Mouse (Mus musculus): ENCODE results near the gene Syngap1. TPM values are rescaled to one million over a fixed set of nuclear protein-coding genes. Genes with fewer than 3 reads are reported as not detected.
"Not testable (repeated sequence)": the region's sequence is repeated elsewhere in the genome, so short reads cannot be mapped to it uniquely, and the experiment has no call there.

Gene Syngap1
- polyA plus RNA-seq (2015; fragmentation: Nextera tagmentation; extraction: Ambion mirVana): 4.3 and 4.6 TPM in 2 replicates

- ATAC-seq: 0 out of 2 replicates have a peak, but pooled peaks have one; percentile 1
- Histone ChIP-seq H3K4me2 (ENCODE audit: low read length) (peak within 1 kb of the TSS; percentile 98), H3K36me3 (ENCODE audit: control insufficient read depth, insufficient read depth, low read length) (peaks cover 10% of the 10 kb centered on the region), H3K27me3 (ENCODE audit: control insufficient read depth, insufficient read depth, low read depth, low read length) (no peaks in the 10 kb centered on the region), H3K4me1 (ENCODE audit: control insufficient read depth, insufficient read depth, low read length) (peaks cover 46% of the 10 kb centered on the region), H3K9me3 (replicated peaks; ENCODE audit: control insufficient read depth, low read length, poor library complexity, severe bottlenecking) (no peaks in the 10 kb centered on the region), H3K4me3 (ENCODE audit: low read depth, low read length) (peak within 1 kb of the TSS; percentile 72), H3K27ac (ENCODE audit: low read length) (peak within 1 kb of the TSS; percentile 96), H3K9ac (ENCODE audit: low read depth, low read length) (peak within 1 kb of the TSS; percentile 81)
- WGBS: 1% methylated on average over 13 of the region's 24 CpGs
These were observed at the start of gene Syngap1 for GRCm38 (mm10) chr17:26941031-26941789. Gene Syngap1 (plus strand): TSS chr17:26941253.

GRCm38 (mm10) chr17:26892635-26893375 lies 48.2 kb upstream of the Syngap1 start:
- no peak for ATAC-seq
- 0 out of 2 replicates have a peak overlapping the region, but pooled peaks have one; percentile 5 for H3K9ac ChIP-seq (ENCODE audit: low read depth, low read length)

GRCm38 (mm10) chr17:26893492-26893891 lies 47.6 kb upstream of the Syngap1 start:
- no peak overlapping the region for H3K4me2 ChIP-seq (ENCODE audit: low read length)
- H3K4me1 ChIP-seq (ENCODE audit: control insufficient read depth, insufficient read depth, low read length): peaks cover 2% of the 10 kb centered on the region
- no peaks in the 10 kb centered on the region for H3K36me3 ChIP-seq (ENCODE audit: control insufficient read depth, insufficient read depth, low read length)
- H3K4me3 ChIP-seq (ENCODE audit: low read depth, low read length): no peak overlapping the region
- no peaks in the 10 kb centered on the region; the same call in 1 of the 2 replicates for H3K27me3 ChIP-seq (ENCODE audit: control insufficient read depth, insufficient read depth, low read depth, low read length)
- H3K9ac ChIP-seq (ENCODE audit: low read depth, low read length): no peak overlapping the region
- 47% methylated on average over 6 of the region's 6 CpGs for WGBS
- no peaks in the 10 kb centered on the region for H3K9me3 ChIP-seq (replicated peaks; ENCODE audit: control insufficient read depth, low read length, poor library complexity, severe bottlenecking)
- H3K27ac ChIP-seq (ENCODE audit: low read length): no peak overlapping the region
- no peak for ATAC-seq

More at GRCm38 (mm10) chr17:26892635-26893375, 48.2 kb upstream of the Syngap1 start:
- 32% methylated on average over 16 of the region's 16 CpGs for WGBS
- no peak overlapping the region for H3K4me2 ChIP-seq (ENCODE audit: low read length)
- H3K27ac ChIP-seq (ENCODE audit: low read length): no peak overlapping the region
- H3K36me3 ChIP-seq (ENCODE audit: control insufficient read depth, insufficient read depth, low read length): no peaks in the 10 kb centered on the region
- H3K27me3 ChIP-seq (ENCODE audit: control insufficient read depth, insufficient read depth, low read depth, low read length): no peaks in the 10 kb centered on the region; the same call in 1 of the 2 replicates
- no peaks in the 10 kb centered on the region for H3K9me3 ChIP-seq (replicated peaks; ENCODE audit: control insufficient read depth, low read length, poor library complexity, severe bottlenecking)
- H3K4me1 ChIP-seq (ENCODE audit: control insufficient read depth, insufficient read depth, low read length): peaks cover 2% of the 10 kb centered on the region
- no peak overlapping the region for H3K4me3 ChIP-seq (ENCODE audit: low read depth, low read length)

GRCm38 (mm10) chr17:26894342-26894741 lies 46.7 kb upstream of the Syngap1 start:
- H3K4me3 ChIP-seq (ENCODE audit: low read depth, low read length): no peak overlapping the region
- ATAC-seq: no peak

GRCm38 (mm10) chr17:26895578-26895977 lies 45.5 kb upstream of the Syngap1 start:
- Histone ChIP-seq H3K4me2 (ENCODE audit: low read length) (no peak overlapping the region), H3K27ac (ENCODE audit: low read length) (no peak overlapping the region), H3K27me3 (ENCODE audit: control insufficient read depth, insufficient read depth, low read depth, low read length) (no peaks in the 10 kb centered on the region), H3K36me3 (ENCODE audit: control insufficient read depth, insufficient read depth, low read length) (no peaks in the 10 kb centered on the region), H3K4me1 (ENCODE audit: control insufficient read depth, insufficient read depth, low read length) (peaks cover 2% of the 10 kb centered on the region), H3K9me3 (replicated peaks; ENCODE audit: control insufficient read depth, low read length, poor library complexity, severe bottlenecking) (no peaks in the 10 kb centered on the region), H3K9ac (ENCODE audit: low read depth, low read length) (no peak overlapping the region), H3K4me3 (ENCODE audit: low read depth, low read length) (no peak overlapping the region)
- whole genome bisulfite sequencing: 15% methylated on average over 10 of the region's 10 CpGs
- no peak for ATAC-seq

More at GRCm38 (mm10) chr17:26894342-26894741, 46.7 kb upstream of the Syngap1 start:
- H3K9ac ChIP-seq (ENCODE audit: low read depth, low read length): no peak overlapping the region
- H3K4me1 ChIP-seq (ENCODE audit: control insufficient read depth, insufficient read depth, low read length): peaks cover 2% of the 10 kb centered on the region
- H3K36me3 ChIP-seq (ENCODE audit: control insufficient read depth, insufficient read depth, low read length): no peaks in the 10 kb centered on the region
- no peaks in the 10 kb centered on the region for H3K9me3 ChIP-seq (replicated peaks; ENCODE audit: control insufficient read depth, low read length, poor library complexity, severe bottlenecking)
- WGBS: 68% methylated on average over 6 of the region's 6 CpGs
- no peaks in the 10 kb centered on the region for H3K27me3 ChIP-seq (ENCODE audit: control insufficient read depth, insufficient read depth, low read depth, low read length)
- no peak overlapping the region for H3K4me2 ChIP-seq (ENCODE audit: low read length)
- no peak overlapping the region for H3K27ac ChIP-seq (ENCODE audit: low read length)

GRCm38 (mm10) chr17:26900916-26901315 lies 40.1 kb upstream of the Syngap1 start:
- WGBS: 87% methylated on average over 6 of the region's 6 CpGs
- no peaks in the 10 kb centered on the region for H3K27me3 ChIP-seq (ENCODE audit: control insufficient read depth, insufficient read depth, low read depth, low read length)

GRCm38 (mm10) chr17:26904320-26904719 lies 36.7 kb upstream of the Syngap1 start:
- no peak overlapping the region for H3K27ac ChIP-seq (ENCODE audit: low read length)
- H3K4me3 ChIP-seq (ENCODE audit: low read depth, low read length): no peak overlapping the region
- no peak overlapping the region for H3K9ac ChIP-seq (ENCODE audit: low read depth, low read length)
- H3K9me3 ChIP-seq (replicated peaks; ENCODE audit: control insufficient read depth, low read length, poor library complexity, severe bottlenecking): no peaks in the 10 kb centered on the region
- ATAC-seq: no peak
- H3K27me3 ChIP-seq (ENCODE audit: control insufficient read depth, insufficient read depth, low read depth, low read length): no peaks in the 10 kb centered on the region
- no peak overlapping the region for H3K4me2 ChIP-seq (ENCODE audit: low read length)
- H3K4me1 ChIP-seq (ENCODE audit: control insufficient read depth, insufficient read depth, low read length): no peaks in the 10 kb centered on the region
- 66% methylated on average over 5 of the region's 5 CpGs for WGBS
- no peaks in the 10 kb centered on the region for H3K36me3 ChIP-seq (ENCODE audit: control insufficient read depth, insufficient read depth, low read length)

More at GRCm38 (mm10) chr17:26900916-26901315, 40.1 kb upstream of the Syngap1 start:
- no peak overlapping the region for H3K27ac ChIP-seq (ENCODE audit: low read length)
- no peaks in the 10 kb centered on the region for H3K36me3 ChIP-seq (ENCODE audit: control insufficient read depth, insufficient read depth, low read length)
- no peak overlapping the region for H3K4me3 ChIP-seq (ENCODE audit: low read depth, low read length)
- no peaks in the 10 kb centered on the region for H3K4me1 ChIP-seq (ENCODE audit: control insufficient read depth, insufficient read depth, low read length)
- H3K9me3 ChIP-seq (replicated peaks; ENCODE audit: control insufficient read depth, low read length, poor library complexity, severe bottlenecking): no peaks in the 10 kb centered on the region
- no peak overlapping the region for H3K4me2 ChIP-seq (ENCODE audit: low read length)
- ATAC-seq: no peak
- H3K9ac ChIP-seq (ENCODE audit: low read depth, low read length): no peak overlapping the region

- H3K27me3 ChIP-seq (ENCODE audit: control insufficient read depth, insufficient read depth, low read depth, low read length); H3K4me1 ChIP-seq (ENCODE audit: control insufficient read depth, insufficient read depth, low read length); H3K4me3 ChIP-seq (ENCODE audit: low read depth, low read length); H3K4me2 ChIP-seq (ENCODE audit: low read length); H3K36me3 ChIP-seq (ENCODE audit: control insufficient read depth, insufficient read depth, low read length); H3K27ac ChIP-seq (ENCODE audit: low read length); H3K9me3 ChIP-seq (replicated peaks; ENCODE audit: control insufficient read depth, low read length, poor library complexity, severe bottlenecking); H3K9ac ChIP-seq (ENCODE audit: low read depth, low read length); ATAC-seq: not testable (repeated sequence)
- WGBS: 76% methylated on average over 14 of the region's 15 CpGs
These were observed 33.5 kb upstream of the Syngap1 start for GRCm38 (mm10) chr17:26907506-26907905.

GRCm38 (mm10) chr17:26915248-26915647 lies 25.8 kb upstream of the Syngap1 start:
- 43% methylated on average over 1 of the region's 1 CpGs for WGBS
- H3K36me3 ChIP-seq (ENCODE audit: control insufficient read depth, insufficient read depth, low read length): no peaks in the 10 kb centered on the region
- ATAC-seq: no peak

More at GRCm38 (mm10) chr17:26915248-26915647, 25.8 kb upstream of the Syngap1 start:
- H3K9ac ChIP-seq (ENCODE audit: low read depth, low read length): no peak overlapping the region
- H3K4me3 ChIP-seq (ENCODE audit: low read depth, low read length): no peak overlapping the region
- no peak overlapping the region for H3K27ac ChIP-seq (ENCODE audit: low read length)
- peaks cover 4% of the 10 kb centered on the region for H3K4me1 ChIP-seq (ENCODE audit: control insufficient read depth, insufficient read depth, low read length)
- H3K9me3 ChIP-seq (replicated peaks; ENCODE audit: control insufficient read depth, low read length, poor library complexity, severe bottlenecking): no peaks in the 10 kb centered on the region
- no peaks in the 10 kb centered on the region for H3K27me3 ChIP-seq (ENCODE audit: control insufficient read depth, insufficient read depth, low read depth, low read length)
- no peak overlapping the region for H3K4me2 ChIP-seq (ENCODE audit: low read length)

Data from midbrain, embryonic 16.5 days (tissue).